Mouse (Mus musculus) myocyte (in vitro differentiated cells): ENCODE results near the gene Nsd2. TPM values are rescaled to one million over a fixed set of nuclear protein-coding genes. Genes with fewer than 3 reads are reported as not detected.

ENCODE experiments used
- H3K27me3 ChIP-seq: one replicate; pipeline ENCODE4 v1.6.1; 2011; ENCODE audit not compliant: control insufficient read depth, insufficient read depth, insufficient read length
- H3K36me3 ChIP-seq: one replicate; pipeline ENCODE4 v1.6.1; 2011; ENCODE audit not compliant: control insufficient read depth, insufficient read depth
- H3K4me2 ChIP-seq: one replicate; pipeline ENCODE4 v1.6.1; 2011; ENCODE audit warnings: low read depth, control low read depth
- H3K4me3 ChIP-seq: one replicate; pipeline ENCODE4 v1.5.1; 2011; ENCODE audit warnings: mild to moderate bottlenecking, control low read depth, moderate library complexity
- H3K79me2 ChIP-seq: one replicate; pipeline ENCODE4 v1.6.1; 2011; ENCODE audit not compliant: control insufficient read depth, insufficient read depth
- H3ac ChIP-seq: one replicate; pipeline ENCODE4 v1.6.1; 2011; ENCODE audit not compliant: control insufficient read depth, insufficient read length
- CEBPB ChIP-seq: IDR thresholded peaks from 2 replicates; pipeline ENCODE4 v1.6.1; 2011; ENCODE audit warnings: mild to moderate bottlenecking, moderate library complexity; ENCODE audit not compliant: poor library complexity, insufficient read depth, severe bottlenecking
- E2F4 ChIP-seq: IDR thresholded peaks from one replicate; pipeline ENCODE4 v1.6.1; 2011; ENCODE audit warnings: mild to moderate bottlenecking, control low read depth, moderate library complexity; ENCODE audit not compliant: insufficient read depth
- MAX ChIP-seq: IDR thresholded peaks from one replicate; pipeline ENCODE4 v1.6.1; 2011; ENCODE audit warnings: low read depth, mild to moderate bottlenecking, control low read depth
- MYOD1 ChIP-seq, 3 experiments: IDR thresholded peaks; one replicate each; pipeline ENCODE4 v1.6.1; 2011; ENCODE audit warnings: control low read depth in 2 of 3, low read depth in 2 of 3, mild to moderate bottlenecking in 2 of 3, moderate library complexity in 1 of 3; ENCODE audit not compliant: insufficient read length in 2 of 3, control insufficient read depth in 1 of 3
- MYOG ChIP-seq, 3 experiments: IDR thresholded peaks; one replicate each; pipeline ENCODE4 v1.6.1; 2011; ENCODE audit warnings: control low read depth in 2 of 3, low read depth in 2 of 3, mild to moderate bottlenecking in 2 of 3; ENCODE audit not compliant: insufficient read length in 2 of 3, control insufficient read depth in 1 of 3, insufficient read depth in 1 of 3
- POLR2A ChIP-seq: IDR thresholded peaks from one replicate; pipeline ENCODE4 v1.6.1; 2011; ENCODE audit warnings: low read depth, mild to moderate bottlenecking, control low read depth, moderate library complexity; ENCODE audit not compliant: insufficient read length
- POLR2AphosphoS2 ChIP-seq: IDR thresholded peaks from one replicate; pipeline ENCODE4 v1.6.1; 2011; ENCODE audit warnings: low read depth, control low read depth; ENCODE audit not compliant: insufficient read length
- REST ChIP-seq: IDR thresholded peaks from one replicate; pipeline ENCODE4 v1.6.1; 2011; ENCODE audit warnings: mild to moderate bottlenecking, control low read depth, moderate library complexity; ENCODE audit not compliant: insufficient read depth, insufficient read length
- SRF ChIP-seq: IDR thresholded peaks from one replicate; pipeline ENCODE4 v1.6.1; 2011; ENCODE audit warnings: low read depth; ENCODE audit not compliant: control insufficient read depth, insufficient read length
- TCF12 ChIP-seq: IDR thresholded peaks from one replicate; pipeline ENCODE4 v1.6.1; 2011; ENCODE audit warnings: mild to moderate bottlenecking, control low read depth; ENCODE audit not compliant: poor library complexity, insufficient read depth, severe bottlenecking
- TCF3 ChIP-seq: IDR thresholded peaks from one replicate; pipeline ENCODE4 v1.6.1; 2011; ENCODE audit warnings: low read depth, control low read depth; ENCODE audit not compliant: insufficient read length
- USF1 ChIP-seq: IDR thresholded peaks from one replicate; pipeline ENCODE4 v1.6.1; 2011; ENCODE audit warnings: low read depth, mild to moderate bottlenecking, control low read depth, moderate library complexity
- polyA plus RNA-seq: library from polyadenylated mRNA; unstranded; fragments of >200 nt; fragmentation: generic; extraction: Trizol; gene quantifications from one replicate; pipeline ENCODE4 v1.2.1, GENCODE M21; 2012; ENCODE audit warnings: missing spikeins

Nsd2 gene
- polyA plus RNA-seq, 1 experiment: 23.9 TPM

DNA sequence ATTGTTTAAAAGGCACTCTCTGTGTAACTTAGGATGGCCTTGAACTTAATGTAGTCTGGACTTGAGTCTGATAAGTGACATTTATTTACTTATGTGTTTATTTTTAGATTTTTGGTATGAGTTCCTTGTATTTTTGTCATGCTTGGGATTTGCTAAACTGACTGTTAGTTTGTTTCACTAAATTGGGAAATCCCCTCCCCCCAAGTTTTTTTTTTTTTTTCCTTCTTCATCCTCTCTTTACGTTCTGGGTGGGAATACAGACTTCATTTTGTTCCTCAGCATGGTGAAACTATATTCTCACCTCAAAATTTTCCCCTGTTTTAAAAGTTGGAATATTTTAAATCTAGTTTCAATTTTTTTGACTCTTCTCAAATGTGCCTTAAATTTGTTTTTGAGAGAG is 20.8 kb downstream of the Nsd2 start:
- H3K79me2 ChIP-seq: peaks cover 91% of the 10 kb centered on the region
- H3K27me3 ChIP-seq: no peaks in the 10 kb centered on the region
- H3K4me2 ChIP-seq: no peak overlapping the region
- H3ac ChIP-seq: no peak overlapping the region
- no peak overlapping the region for H3K4me3 ChIP-seq
- H3K36me3 ChIP-seq: peaks cover 3% of the 10 kb centered on the region
- no peak for TF ChIP-seq TCF12
- TF ChIP-seq POLR2AphosphoS2: no peak
- no peak for TF ChIP-seq USF1
- TF ChIP-seq MYOD1 (IDR thresholded peaks at IDR 0.05; ENCODE audit: control insufficient read depth in 1 of 3, insufficient read length in 2 of 3, low read depth in 2 of 3): no peak
- no peak for TF ChIP-seq MAX

DNA sequence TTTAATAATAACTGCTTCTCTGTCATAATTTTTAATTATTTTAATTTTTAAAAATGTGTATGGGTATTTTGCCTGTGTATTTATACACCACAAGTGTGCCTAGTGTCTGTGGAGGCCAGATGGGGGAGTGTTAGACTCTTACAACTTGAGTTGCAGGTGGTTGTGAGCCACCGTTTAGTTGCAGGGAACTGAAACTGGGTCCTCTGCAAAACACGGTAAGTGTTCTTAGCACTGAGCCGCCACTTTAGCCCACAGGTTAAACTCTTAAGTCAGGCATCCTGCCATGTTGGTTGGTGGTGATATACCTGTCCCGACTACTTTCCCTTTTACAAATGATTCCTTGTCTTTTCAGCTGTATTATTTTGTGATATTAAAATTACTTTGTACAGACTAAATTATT is 22.0 kb downstream of the Nsd2 start:
- Histone ChIP-seq H3K4me3 (no peak overlapping the region), H3K36me3 (peaks cover 3% of the 10 kb centered on the region), H3K27me3 (no peaks in the 10 kb centered on the region), H3K79me2 (peaks cover 84% of the 10 kb centered on the region), H3ac (no peak overlapping the region), H3K4me2 (no peak overlapping the region)
- TF ChIP-seq TCF3 (no peak), MAX (no peak), USF1 (no peak), REST (no peak), TCF12 (no peak), E2F4 (no peak), MYOG (IDR thresholded peaks at IDR 0.05; ENCODE audit: control insufficient read depth in 1 of 3, insufficient read depth in 1 of 3, insufficient read length in 2 of 3, low read depth in 2 of 3) (no peak), CEBPB (no peak), POLR2AphosphoS2 (no peak), SRF (no peak), MYOD1 (IDR thresholded peaks at IDR 0.05; ENCODE audit: control insufficient read depth in 1 of 3, insufficient read length in 2 of 3, low read depth in 2 of 3) (no peak), POLR2A (no peak)

GRCm38 (mm10) chr5:33851466-33851865 is 30.9 kb downstream of the Nsd2 start:
- TF ChIP-seq REST: no peak
- no peak for TF ChIP-seq TCF3
- no peak for TF ChIP-seq CEBPB
- no peak for TF ChIP-seq TCF12
- no peak for TF ChIP-seq POLR2AphosphoS2
- no peak for TF ChIP-seq POLR2A
- no peak for TF ChIP-seq USF1
- no peak for TF ChIP-seq E2F4
- TF ChIP-seq MYOG (IDR thresholded peaks at IDR 0.05; ENCODE audit: control insufficient read depth in 1 of 3, insufficient read depth in 1 of 3, insufficient read length in 2 of 3, low read depth in 2 of 3): no peak
- peaks cover 10% of the 10 kb centered on the region for H3K36me3 ChIP-seq
- no peak overlapping the region for H3K4me3 ChIP-seq
- peaks cover 36% of the 10 kb centered on the region for H3K79me2 ChIP-seq
- H3ac ChIP-seq: no peak overlapping the region
- H3K27me3 ChIP-seq: no peaks in the 10 kb centered on the region
- H3K4me2 ChIP-seq: no peak overlapping the region

DNA sequence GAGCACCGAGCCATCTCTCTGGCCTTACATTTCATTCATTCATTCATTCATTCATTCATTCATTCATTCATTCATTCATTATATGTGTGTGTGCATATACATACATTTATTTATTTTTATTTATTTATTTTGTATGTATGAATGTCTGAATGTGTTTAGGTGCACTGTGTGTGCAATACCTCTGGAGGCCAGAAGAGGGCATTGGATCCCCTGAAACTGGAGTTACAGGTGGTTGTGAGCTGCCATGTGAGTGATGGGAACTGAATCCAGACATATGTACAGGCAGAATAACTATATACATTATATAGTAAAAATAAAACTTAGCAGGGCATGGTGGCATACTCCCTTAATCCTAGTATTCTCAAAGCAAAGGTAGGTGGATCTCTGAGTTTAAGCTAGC is 32.6 kb downstream of the Nsd2 start:
- Histone ChIP-seq H3K79me2 (peaks cover 26% of the 10 kb centered on the region), H3ac (no peak overlapping the region), H3K27me3 (no peaks in the 10 kb centered on the region), H3K4me2 (no peak overlapping the region), H3K36me3 (peaks cover 21% of the 10 kb centered on the region), H3K4me3 (no peak overlapping the region)
- no peak for TF ChIP-seq MYOD1 (IDR thresholded peaks at IDR 0.05; ENCODE audit: control insufficient read depth in 1 of 3, insufficient read length in 2 of 3, low read depth in 2 of 3)
- TF ChIP-seq SRF: no peak
- no peak for TF ChIP-seq E2F4
- TF ChIP-seq POLR2A: no peak
- no peak for TF ChIP-seq TCF3
- TF ChIP-seq REST: no peak
- TF ChIP-seq MAX: no peak
- no peak for TF ChIP-seq TCF12
- TF ChIP-seq USF1: no peak
- no peak for TF ChIP-seq POLR2AphosphoS2
- TF ChIP-seq CEBPB: no peak
- no peak for TF ChIP-seq MYOG (IDR thresholded peaks at IDR 0.05; ENCODE audit: control insufficient read depth in 1 of 3, insufficient read depth in 1 of 3, insufficient read length in 2 of 3, low read depth in 2 of 3)

DNA sequence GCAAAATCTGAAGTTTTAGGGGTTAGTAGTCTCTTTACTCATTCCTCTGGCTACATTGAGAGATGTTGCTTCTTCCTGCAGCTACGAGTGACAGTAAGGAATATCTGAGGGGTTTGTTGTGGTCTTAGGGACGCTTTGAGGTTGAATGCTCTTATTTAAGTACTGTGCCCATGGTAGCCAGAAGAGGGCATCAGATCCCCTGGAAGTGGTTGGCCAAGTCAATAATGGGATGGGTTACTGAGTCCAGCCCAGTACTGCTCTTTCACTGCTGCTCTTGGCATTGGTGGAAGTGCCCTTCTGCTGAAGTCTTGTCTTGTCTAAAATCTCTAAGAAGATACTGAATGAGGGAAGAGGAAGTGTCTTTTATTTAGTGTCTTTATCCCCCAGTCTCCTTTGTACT is 33.5 kb downstream of the Nsd2 start:
- Histone ChIP-seq H3K4me2 (no peak overlapping the region), H3K4me3 (no peak overlapping the region), H3K36me3 (peaks cover 28% of the 10 kb centered on the region), H3K79me2 (peaks cover 20% of the 10 kb centered on the region), H3ac (no peak overlapping the region), H3K27me3 (no peaks in the 10 kb centered on the region)
- TF ChIP-seq USF1 (no peak), E2F4 (no peak), TCF3 (no peak), POLR2A (no peak), MAX (no peak), SRF (no peak), MYOD1 (IDR thresholded peaks at IDR 0.05; ENCODE audit: control insufficient read depth in 1 of 3, insufficient read length in 2 of 3, low read depth in 2 of 3) (no peak), MYOG (IDR thresholded peaks at IDR 0.05; ENCODE audit: control insufficient read depth in 1 of 3, insufficient read depth in 1 of 3, insufficient read length in 2 of 3, low read depth in 2 of 3) (no peak), REST (no peak), POLR2AphosphoS2 (no peak), CEBPB (no peak), TCF12 (no peak)
